Mouse (Mus musculus) cerebellum, adult (tissue): ENCODE measurements at regions not wholly inside any gene's neighbourhood (a gene's known extent, or its start where the extent isn't known, plus 50 kb on each side); places are given as distances from the start of the nearest gene placed in this dataset.

Source experiments
- ATAC-seq: cut with Nextera tagmentation; 2 replicates; pipeline ENCODE4 v1.9.2; 2017; ENCODE audit warnings: mild to moderate bottlenecking, moderate library complexity, mixed read lengths; ENCODE audit not compliant: insufficient number of reproducible peaks, low FRiP score, low TSS enrichment

- ATAC-seq = no peak
Measured at GRCm38 (mm10) chr13:35380224-35381009, 279.2 kb upstream of the Cdyl start.

GRCm38 (mm10) chr13:35381641-35382040 is 278.0 kb upstream of the Cdyl start:
- no peak for ATAC-seq

GRCm38 (mm10) chr13:35383000-35383623 is 276.5 kb upstream of the Cdyl start:
- peak; percentile 78 for ATAC-seq

- peak; percentile 13; the same call in 1 of the 2 replicates for ATAC-seq
Measured at GRCm38 (mm10) chr13:35383624-35384018, 276.0 kb upstream of the Cdyl start.

- no peak for ATAC-seq
Measured at GRCm38 (mm10) chr13:35388380-35388779, 271.3 kb upstream of the Cdyl start.

GRCm38 (mm10) chr13:35389781-35390525 is 269.7 kb upstream of the Cdyl start:
- ATAC-seq = no peak

GRCm38 (mm10) chr13:35390526-35390880 is 269.1 kb upstream of the Cdyl start:
- ATAC-seq = no peak

- ATAC-seq = no peak
Measured at GRCm38 (mm10) chr13:35392167-35392566, 267.5 kb upstream of the Cdyl start.

GRCm38 (mm10) chr13:35395192-35395591 is 264.4 kb upstream of the Cdyl start:
- no peak for ATAC-seq

GRCm38 (mm10) chr13:35395630-35396029 is 264.0 kb upstream of the Cdyl start:
- no peak for ATAC-seq

GRCm38 (mm10) chr13:35397166-35397565 is 262.5 kb upstream of the Cdyl start:
- ATAC-seq = no peak

- ATAC-seq = no peak
Measured at GRCm38 (mm10) chr13:35398192-35398591, 261.4 kb upstream of the Cdyl start.

GRCm38 (mm10) chr13:35402856-35403255 is 256.8 kb upstream of the Cdyl start:
- no peak for ATAC-seq

GRCm38 (mm10) chr13:35404428-35404827 is 255.2 kb upstream of the Cdyl start:
- no peak for ATAC-seq

- ATAC-seq = no peak
Measured at GRCm38 (mm10) chr13:35405384-35405783, 254.2 kb upstream of the Cdyl start.

- ATAC-seq = no peak
Measured at GRCm38 (mm10) chr13:35417500-35417899, 242.1 kb upstream of the Cdyl start.

GRCm38 (mm10) chr13:35420076-35420475 is 239.6 kb upstream of the Cdyl start:
- no peak for ATAC-seq

- peak; percentile 45; the same call in 1 of the 2 replicates for ATAC-seq
Measured at GRCm38 (mm10) chr13:35426061-35426460, 233.6 kb upstream of the Cdyl start.

GRCm38 (mm10) chr13:35435173-35435572 is 224.5 kb upstream of the Cdyl start:
- ATAC-seq = no peak

- ATAC-seq = no peak
Measured at GRCm38 (mm10) chr13:35447661-35448060, 212.0 kb upstream of the Cdyl start.

- ATAC-seq = no peak
Measured at GRCm38 (mm10) chr13:35452420-35452819, 207.2 kb upstream of the Cdyl start.
